Mouse (Mus musculus): Measurements from ENCODE around the gene Cnst.

DNA sequence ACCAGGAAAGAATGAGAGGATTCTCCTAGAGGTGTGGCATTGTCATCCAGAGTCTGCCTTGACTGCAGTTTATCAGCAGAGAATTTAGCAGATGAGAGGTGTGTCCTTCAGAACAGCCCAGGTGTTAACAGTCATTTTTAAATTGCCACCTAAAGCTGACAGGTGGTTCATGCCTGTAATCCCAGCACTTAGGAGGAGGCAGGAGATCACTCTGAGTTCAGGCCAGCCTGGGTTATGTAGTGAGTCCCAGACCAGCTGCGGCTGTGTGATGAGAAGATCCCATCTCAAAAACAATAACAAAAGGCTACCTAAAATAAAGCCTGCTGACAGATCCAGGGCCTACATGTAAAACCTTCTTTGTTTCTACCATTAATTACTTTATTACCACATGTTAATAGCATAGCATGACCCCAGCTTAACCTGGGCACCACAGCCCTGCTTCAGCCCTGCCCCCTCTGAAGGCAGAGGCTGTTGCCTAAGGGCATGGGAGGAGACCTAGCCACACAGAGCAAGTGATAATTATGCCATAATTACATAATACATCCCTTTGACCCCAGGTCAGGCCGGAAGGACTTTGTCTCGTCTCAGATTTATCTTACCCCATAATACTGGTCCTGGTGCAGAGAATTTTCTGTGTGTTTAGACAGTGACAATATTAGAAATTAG is 40.4 kb downstream of the Cnst start:
- no peak for TF ChIP-seq CTCF (IDR thresholded peaks at IDR 0.05; ENCODE audit: extremely low read depth, insufficient read length, insufficient replicate concordance, low read depth, low read length)
- TF ChIP-seq POLR2A (IDR thresholded peaks at IDR 0.05; ENCODE audit: low read depth, low read length): no peak

Measured in small intestine, adult 2 months (tissue).